Mouse (Mus musculus): ENCODE measurements around the gene Gnat1.

GRCm38 (mm10) chr9:107641666-107642065 lies 37.8 kb downstream of the Gnat1 start:
- TF ChIP-seq POLR2A (IDR thresholded peaks at IDR 0.05; ENCODE audit: low read depth, low read length) = no peak
- no peak for TF ChIP-seq CTCF (IDR thresholded peaks at IDR 0.05; ENCODE audit: extremely low read depth, insufficient read depth, insufficient read length, insufficient replicate concordance)

Data from spleen, adult 2 months (tissue).